In the genomic region with DNA sequence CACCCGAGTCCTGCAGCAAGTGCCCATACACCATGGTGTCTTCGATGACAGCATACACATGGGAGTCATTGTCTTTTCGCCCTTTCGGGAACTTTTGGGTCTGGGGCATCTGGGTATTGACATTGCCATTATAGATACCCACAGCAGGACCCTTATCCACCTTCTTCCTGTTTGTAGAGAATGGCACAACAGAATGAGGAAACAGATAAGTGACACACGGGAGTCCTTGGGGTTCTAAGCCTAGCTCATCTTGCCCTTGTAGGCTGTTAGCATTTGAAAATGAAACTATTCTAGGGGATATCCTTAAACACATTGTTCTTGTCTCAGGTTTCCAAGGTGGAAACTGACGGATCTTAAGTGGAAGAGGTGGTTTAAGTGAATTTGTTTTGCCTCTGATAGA, we compare ENCODE assay signal across 23 mouse cellular contexts. TPM values are rescaled to one million over a fixed set of nuclear protein-coding genes. Genes with fewer than 3 reads are reported as not detected.
A peak's percentile ranks its signal among the peaks of the same experiment; 100 is the strongest.
DNase-seq lines count a peak whose midpoint lies in the region; ATAC-seq and TF ChIP-seq lines count a peak whose summit lies in the region.
"Had no signal": no experiment of that assay in that cellular context is flagged by ENCODE, and none has a peak within 500 bp of the region (broad histone marks: within the 10 kb centered on the region; RNA-seq: fewer than 3 reads in every experiment).

No protein-coding gene starts in this region.

- H3K4me2 ChIP-seq in forebrain, embryonic 14.5 days (ENCODE audit: low read length): no peak overlapping the region
- H3K4me2 ChIP-seq: embryonic facial prominence, embryonic 12.5 days; forebrain, embryonic 13.5 days had no signal

- H3K4me3 ChIP-seq in gastrocnemius, adult 2 months: no peak overlapping the region
- H3K4me3 ChIP-seq in forebrain, embryonic 14.5 days (ENCODE audit: low read depth, low read length): no peak overlapping the region
- H3K4me3 ChIP-seq: embryonic facial prominence, embryonic 10.5 days; embryonic facial prominence, embryonic 12.5 days; forebrain, embryonic 13.5 days had no signal

- intact Hi-C loops in gastrocnemius, adult 2 months (cut with DNase I): no loop called here

- H3K36me3 ChIP-seq in forebrain, embryonic 14.5 days (ENCODE audit: control insufficient read depth, insufficient read depth, low read length): no peaks in the 10 kb centered on the region
- H3K36me3 ChIP-seq: embryonic facial prominence, embryonic 12.5 days had no signal

- WGBS in forebrain, embryonic 14.5 days: 90% methylated on average over 6 of the region's 6 CpGs

- no peaks in the 10 kb centered on the region for H3K27me3 ChIP-seq in forebrain, embryonic 14.5 days (replicated peaks; ENCODE audit: control insufficient read depth, insufficient read depth, low read length)
- H3K27me3 ChIP-seq: embryonic facial prominence, embryonic 12.5 days; forebrain, embryonic 13.5 days had no signal

- DNase-seq in MEL-GATA-1-ER (ENCODE audit: extremely low read depth, low read depth): peak; percentile 83
- DNase-seq in gastrocnemius, adult 2 months: no peak
- no peak for DNase-seq in lung, adult 18-20 months
- DNase-seq in right cerebral cortex, adult 18-20 months: no peak
- DNase-seq in forebrain, embryonic 14.5 days (ENCODE audit: low spot score): no peak
- DNase-seq: adrenal gland, adult 8-10 months; adrenal gland, postnatal 14 days; adrenal gland, postnatal 36 days; cerebellum, adult 11 months; cerebellum, adult 18-20 months; cerebellum, adult 8-10 months; cerebellum, adult 9-11 months; cerebellum, postnatal 14 days; cerebellum, postnatal 36 days had no signal

- no peak overlapping the region for H3K27ac ChIP-seq in gastrocnemius, adult 2 months
- H3K27ac ChIP-seq in forebrain, embryonic 14.5 days (ENCODE audit: low read depth, low read length): no peak overlapping the region
- H3K27ac ChIP-seq: embryonic facial prominence, embryonic 10.5 days; embryonic facial prominence, embryonic 12.5 days; forebrain, embryonic 13.5 days had no signal

- no peak overlapping the region for H3K9ac ChIP-seq in forebrain, embryonic 14.5 days (ENCODE audit: low read length)
- H3K9ac ChIP-seq: embryonic facial prominence, embryonic 12.5 days; forebrain, embryonic 13.5 days had no signal

- no peak for TF ChIP-seq CTCF in gastrocnemius, adult 2 months (IDR thresholded peaks at IDR 0.05)

- H3K4me1 ChIP-seq in forebrain, embryonic 14.5 days (ENCODE audit: control insufficient read depth, insufficient read depth, low read length): no peaks in the 10 kb centered on the region; the same call in 1 of the 2 replicates
- H3K4me1 ChIP-seq: embryonic facial prominence, embryonic 12.5 days had no signal

- peak; percentile 49 for ATAC-seq in granulocyte monocyte progenitor cell, adult 5-6 weeks (replicated peaks; ENCODE audit: poor library complexity, severe bottlenecking)
- ATAC-seq in megakaryocyte progenitor cell, adult 5-6 weeks (replicated peaks; ENCODE audit: poor library complexity): peak; percentile 43; the same call in 1 of the 2 replicates
- ATAC-seq in forebrain, embryonic 14.5 days: no peak
- ATAC-seq: forebrain, embryonic 13.5 days; forebrain, embryonic 16.5 days had no signal

- H3K9me3 ChIP-seq in forebrain, embryonic 14.5 days (replicated peaks; ENCODE audit: control insufficient read depth, low read length): no peaks in the 10 kb centered on the region
- H3K9me3 ChIP-seq: embryonic facial prominence, embryonic 10.5 days; embryonic facial prominence, embryonic 12.5 days; forebrain, embryonic 13.5 days had no signal

RNA-seq across cellular contexts. Expression of gene Clec3b, which starts 23.0 kb away (rescaled TPM):
- not detected in 2 replicates for total RNA-seq in granulocyte monocyte progenitor cell, adult 5-6 weeks (2014; fragmentation: Nextera tagmentation)
- not detected in 2 replicates for total RNA-seq in granulocyte monocyte progenitor cell, adult 5-6 weeks (2017)
- total RNA-seq in megakaryocyte progenitor cell, adult 5-6 weeks (2015): not detected in 2 replicates
- not detected in 2 replicates for total RNA-seq in megakaryocyte progenitor cell, adult 5-6 weeks (2017)
- 10 to 100 TPM; 33.5 to 50.2 TPM for total RNA-seq in gastrocnemius, adult 2 months (2021)
- 0.36 TPM in 1 of 2 replicates, not detected in the other for polyA plus RNA-seq in forebrain, embryonic 14.5 days (2014; fragmentation: Nextera tagmentation; extraction: Ambion mirVana)
- total RNA-seq: ES-E14 had no signal
- polyA plus RNA-seq: embryonic facial prominence, embryonic 10.5 days; forebrain, embryonic 11.5 days had no signal

RNA-seq across cellular contexts. Expression of gene Cdcp1, which starts 42.1 kb away (rescaled TPM):
- total RNA-seq in granulocyte monocyte progenitor cell, adult 5-6 weeks (2014; fragmentation: Nextera tagmentation): not detected in 2 replicates
- total RNA-seq in granulocyte monocyte progenitor cell, adult 5-6 weeks (2017): 0.43 TPM in 1 of 2 replicates, not detected in the other
- 0.07 and 0.44 TPM in 2 replicates for total RNA-seq in megakaryocyte progenitor cell, adult 5-6 weeks (2015)
- total RNA-seq in megakaryocyte progenitor cell, adult 5-6 weeks (2017): 0.17 and 0.30 TPM in 2 replicates
- not detected for total RNA-seq in gastrocnemius, adult 2 months (2021)
- polyA plus RNA-seq in forebrain, embryonic 14.5 days (2014; fragmentation: Nextera tagmentation; extraction: Ambion mirVana): 0.05 and 0.06 TPM in 2 replicates
- polyA plus RNA-seq: C2C12; forebrain, embryonic 13.5 days had no signal

Comparison
In these comparisons a context has a peak if more than half of its experiments do, and no peak if none do; other contexts are left out.
1. RNA of gene Clec3b, which starts 23.0 kb away (total RNA-seq): 33.5 to 50.2 TPM in gastrocnemius, adult 2 months; not detected in granulocyte monocyte progenitor cell, adult 5-6 weeks and not detected in megakaryocyte progenitor cell, adult 5-6 weeks; every median in the first group is over 10 times any median in the second.